Mouse (Mus musculus) hindbrain, embryonic 14.5 days (tissue): ENCODE results near the gene Klhdc3. TPM values are rescaled to one million over a fixed set of nuclear protein-coding genes. Genes with fewer than 3 reads are reported as not detected.

Experiments
- polyA plus RNA-seq: library from polyadenylated mRNA; unstranded; fragments of >200 nt; fragmentation: Nextera tagmentation; extraction: Ambion mirVana; gene quantifications from 2 replicates; pipeline ENCODE4 v1.2.1, GENCODE M21; 2014

The Klhdc3 gene
- polyA plus RNA-seq, 1 experiment from 2014 or later, result 155 TPM

Other genes with a start within 250 kb of the Klhdc3 start
- gene Slc22a7, start 242.5 kb downstream of the Klhdc3 start, polyA plus RNA-seq, result not detected in 2 replicates
- gene Ttbk1, start 193.2 kb downstream of the Klhdc3 start, polyA plus RNA-seq, result 6.5 and 7.7 TPM in 2 replicates
- 16.0 and 16.6 TPM in 2 replicates for gene Dnph1, start 184.2 kb downstream of the Klhdc3 start, polyA plus RNA-seq
- gene Cul9, start 134.5 kb downstream of the Klhdc3 start, polyA plus RNA-seq, result 14.6 and 14.7 TPM in 2 replicates
- 5.2 and 6.5 TPM in 2 replicates for gene Srf, start 124.7 kb downstream of the Klhdc3 start, polyA plus RNA-seq
- gene Ptk7, start 51.4 kb downstream of the Klhdc3 start, polyA plus RNA-seq, result 19.2 and 20.6 TPM in 2 replicates
- 26.2 and 30.5 TPM in 2 replicates for gene Klc4, start 34.9 kb downstream of the Klhdc3 start, polyA plus RNA-seq
- 66.5 and 71.2 TPM in 2 replicates for gene Mrpl2, start 34.7 kb downstream of the Klhdc3 start, polyA plus RNA-seq
- 29.7 and 30.2 TPM in 2 replicates for gene Cul7, start 30.6 kb downstream of the Klhdc3 start, polyA plus RNA-seq
- gene Rrp36, start 6.6 kb downstream of the Klhdc3 start, polyA plus RNA-seq, result 41.6 and 44.7 TPM in 2 replicates
- 279 and 280 TPM in 2 replicates for gene Mea1, start 2.1 kb downstream of the Klhdc3 start, polyA plus RNA-seq
- 78.2 and 92.8 TPM in 2 replicates for gene Ppp2r5d, start 24.2 kb upstream of the Klhdc3 start, polyA plus RNA-seq
- 23.1 and 24.4 TPM in 2 replicates for gene Pex6, start 30.5 kb upstream of the Klhdc3 start, polyA plus RNA-seq
- gene Gnmt, start 48.3 kb upstream of the Klhdc3 start, polyA plus RNA-seq, result 0.88 and 1.1 TPM in 2 replicates
- gene Cnpy3, start 71.3 kb upstream of the Klhdc3 start, polyA plus RNA-seq, result 60.0 and 60.4 TPM in 2 replicates
- 0.21 and 0.35 TPM in 2 replicates for gene Ptcra, start 82.8 kb upstream of the Klhdc3 start, polyA plus RNA-seq
- 54.1 and 68.5 TPM in 2 replicates for gene 2310039H08Rik, start 91.7 kb upstream of the Klhdc3 start, polyA plus RNA-seq
- gene Rpl7l1, start 101.8 kb upstream of the Klhdc3 start, polyA plus RNA-seq, result 73.8 and 81.9 TPM in 2 replicates
- 9.8 and 11.7 TPM in 2 replicates for gene Bicral, start 177.6 kb upstream of the Klhdc3 start, polyA plus RNA-seq
- gene Tbcc, start 209.8 kb upstream of the Klhdc3 start, polyA plus RNA-seq, result 54.7 and 61.6 TPM in 2 replicates
- not detected in 2 replicates for gene Prph2, start 229.5 kb upstream of the Klhdc3 start, polyA plus RNA-seq